Mouse (Mus musculus) kidney, embryonic 14.5 days (tissue): ENCODE measurements around the gene Lztr1. TPM values are rescaled to one million over a fixed set of nuclear protein-coding genes. Genes with fewer than 3 reads are reported as not detected.
"Not testable (repeated sequence)": the region's sequence is repeated elsewhere in the genome, so short reads cannot be mapped to it uniquely, and the experiment has no call there.

Experiments used
- ATAC-seq: fragments of 200-750 bp; cut with Nextera tagmentation; 2 replicates; pipeline ENCODE4 v1.8.0; 2017; ENCODE audit warnings: moderate number of reproducible peaks, mild to moderate bottlenecking, moderate TSS enrichment, moderate library complexity; ENCODE audit not compliant: low FRiP score, low TSS enrichment
- H3K27ac ChIP-seq: fragments of 300-500 bp; sonication (generic); 2 replicates; pipeline ENCODE4 v1.5.1; 2014; ENCODE audit warnings: low read depth, mild to moderate bottlenecking, low read length, moderate library complexity, mixed read lengths
- H3K27me3 ChIP-seq: fragments of 300-500 bp; sonication (generic); 2 replicates; pipeline ENCODE4 v1.6.1; 2014; ENCODE audit warnings: mild to moderate bottlenecking, low read length; ENCODE audit not compliant: control insufficient read depth, insufficient read depth
- H3K36me3 ChIP-seq: fragments of 300-500 bp; sonication (generic); 2 replicates; pipeline ENCODE4 v1.6.1; 2014; ENCODE audit warnings: low read length, mixed read lengths; ENCODE audit not compliant: control insufficient read depth, insufficient read depth
- H3K4me1 ChIP-seq: fragments of 300-500 bp; sonication (generic); 2 replicates; pipeline ENCODE4 v1.6.1; 2014; ENCODE audit warnings: low read length, mixed read lengths; ENCODE audit not compliant: control insufficient read depth, insufficient read depth
- H3K4me2 ChIP-seq: fragments of 300-500 bp; sonication (generic); replicated peaks from 2 replicates; pipeline ENCODE4 v1.6.1; 2014; ENCODE audit warnings: low read depth, mild to moderate bottlenecking, low read length
- H3K4me3 ChIP-seq: fragments of 300-500 bp; sonication (generic); 2 replicates; pipeline ENCODE4 v1.5.1; 2014; ENCODE audit warnings: mild to moderate bottlenecking, low read length
- H3K9ac ChIP-seq: fragments of 300-500 bp; sonication (generic); 2 replicates; pipeline ENCODE4 v1.6.1; 2014; ENCODE audit warnings: low read depth, mild to moderate bottlenecking, low read length, moderate library complexity
- H3K9me3 ChIP-seq: fragments of 300-500 bp; sonication (generic); 2 replicates; pipeline ENCODE4 v1.6.1; 2016; ENCODE audit warnings: low read length; ENCODE audit not compliant: control insufficient read depth
- WGBS: fragments of 180-500 bp; shearing (Covaris S2); extraction: QIAGEN DNeasy Blood & Tissue Kit; methylation state at CpG from one replicate; pipeline ENCODE4 v1.1.7; 2014; 5-methylcytosine and 5-hydroxymethylcytosine counted together
- polyA plus RNA-seq: library from polyadenylated mRNA; unstranded; fragments of >200 nt; fragmentation: Nextera tagmentation; extraction: Ambion mirVana; gene quantifications from 2 replicates; pipeline ENCODE4 v1.2.1, GENCODE M21; 2014

The Lztr1 gene
- polyA plus RNA-seq, 1 experiment from 2014 or later, result 81.4 TPM

DNA sequence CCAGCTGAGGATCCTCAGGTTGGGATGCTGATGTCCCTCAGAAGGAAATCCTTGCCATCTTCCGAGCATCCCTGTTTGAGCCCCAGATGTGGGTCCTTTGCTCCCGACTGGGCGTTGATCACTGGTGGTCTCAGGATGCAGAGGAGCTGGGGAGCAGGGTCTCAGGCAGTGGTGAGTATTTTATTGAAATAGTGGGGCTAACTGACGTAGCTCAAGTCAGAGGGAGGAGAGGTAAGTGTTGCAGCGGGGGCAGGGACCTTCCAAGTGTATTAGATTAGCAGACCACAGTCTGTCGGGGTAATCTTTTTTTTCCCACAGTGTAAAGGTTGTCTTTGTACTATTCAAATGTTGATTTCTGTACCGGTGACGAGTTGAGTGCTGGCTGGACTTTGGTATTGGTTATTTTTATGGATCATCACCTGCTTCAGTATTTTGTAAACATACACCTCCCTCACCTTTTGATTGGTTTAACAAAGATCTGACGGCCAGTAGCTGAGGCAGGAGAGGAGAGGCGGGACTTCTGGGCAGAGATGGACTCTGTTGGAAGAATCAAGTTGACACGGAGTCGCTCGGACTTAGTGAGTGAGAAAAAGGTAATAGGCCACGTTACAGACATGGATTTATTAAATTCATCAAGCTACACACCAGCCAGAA is 24.3 kb downstream of the Lztr1 start:
- Histone ChIP-seq H3K9ac (no peak overlapping the region), H3K27ac (no peak overlapping the region), H3K4me2 (no peak overlapping the region), H3K4me3 (no peak overlapping the region), H3K4me1 (peaks cover 12% of the 10 kb centered on the region), H3K27me3 (no peaks in the 10 kb centered on the region), H3K9me3 (no peaks in the 10 kb centered on the region), H3K36me3 (peaks cover 13% of the 10 kb centered on the region)
- 75% methylated on average over 14 of the region's 14 CpGs for WGBS
- ATAC-seq, result no peak

DNA sequence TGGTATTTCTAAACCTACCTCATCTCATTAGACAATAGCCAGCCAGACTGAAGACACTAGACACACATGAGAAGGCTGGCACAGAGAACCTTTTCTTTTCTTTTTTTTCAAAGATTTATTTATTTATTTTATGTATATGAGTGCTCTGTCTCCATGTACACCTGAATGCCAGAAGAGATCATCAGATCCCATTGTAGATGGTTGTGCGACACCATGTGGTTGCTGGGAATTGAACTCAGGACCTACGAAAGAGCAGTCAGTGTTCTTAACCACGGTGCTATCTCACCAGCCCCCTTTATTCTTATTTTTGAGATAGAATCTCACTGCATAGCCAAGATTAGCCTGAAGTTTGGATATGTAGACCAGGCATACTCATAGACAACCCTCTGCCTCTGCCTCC is 28.1 kb downstream of the Lztr1 start:
- Histone ChIP-seq H3K4me3 (no peak overlapping the region), H3K27me3 (no peaks in the 10 kb centered on the region), H3K9ac (no peak overlapping the region), H3K27ac (no peak overlapping the region), H3K36me3 (no peaks in the 10 kb centered on the region), H3K4me1 (peaks cover 3% of the 10 kb centered on the region), H3K9me3 (no peaks in the 10 kb centered on the region), H3K4me2 (no peak overlapping the region)
- ATAC-seq, result no peak
- WGBS, result 90% methylated on average over 3 of the region's 3 CpGs

GRCm38 (mm10) chr16:17542632-17543031 is 34.1 kb downstream of the Lztr1 start:
- WGBS, result 79% methylated on average over 2 of the region's 2 CpGs
- Histone ChIP-seq H3K4me3 (no peak overlapping the region), H3K36me3 (no peaks in the 10 kb centered on the region), H3K9ac (no peak overlapping the region), H3K27me3 (peaks cover 7% of the 10 kb centered on the region; the same call in 1 of the 2 replicates), H3K27ac (no peak overlapping the region), H3K4me1 (no peaks in the 10 kb centered on the region), H3K4me2 (no peak overlapping the region), H3K9me3 (no peaks in the 10 kb centered on the region)
- no peak for ATAC-seq

GRCm38 (mm10) chr16:17552837-17553236 is 44.3 kb downstream of the Lztr1 start:
- no peaks in the 10 kb centered on the region for H3K9me3 ChIP-seq
- no peak overlapping the region for H3K4me3 ChIP-seq
- H3K9ac ChIP-seq, result no peak overlapping the region
- no peaks in the 10 kb centered on the region for H3K27me3 ChIP-seq
- ATAC-seq, result no peak
- H3K4me1 ChIP-seq, result no peaks in the 10 kb centered on the region; the same call in 1 of the 2 replicates
- H3K4me2 ChIP-seq, result no peak overlapping the region
- WGBS, result 79% methylated on average over 7 of the region's 7 CpGs
- H3K27ac ChIP-seq, result no peak overlapping the region
- no peaks in the 10 kb centered on the region for H3K36me3 ChIP-seq

- WGBS, result 9% methylated on average over 18 of the region's 18 CpGs
- H3K4me1 ChIP-seq, result peaks cover 9% of the 10 kb centered on the region
- peak overlapping the region; percentile 4; the same call in 1 of the 2 replicates for H3K4me3 ChIP-seq
- ATAC-seq, result peak; percentile 91
- no peak overlapping the region for H3K27ac ChIP-seq
- no peaks in the 10 kb centered on the region for H3K9me3 ChIP-seq
- H3K36me3 ChIP-seq, result no peaks in the 10 kb centered on the region
- no peaks in the 10 kb centered on the region for H3K27me3 ChIP-seq
- H3K4me2 ChIP-seq, result peak overlapping the region; percentile 27; the same call in 1 of the 2 replicates
- no peak overlapping the region for H3K9ac ChIP-seq
Measured at GRCm38 (mm10) chr16:17553910-17554685, 45.6 kb downstream of the Lztr1 start.

DNA sequence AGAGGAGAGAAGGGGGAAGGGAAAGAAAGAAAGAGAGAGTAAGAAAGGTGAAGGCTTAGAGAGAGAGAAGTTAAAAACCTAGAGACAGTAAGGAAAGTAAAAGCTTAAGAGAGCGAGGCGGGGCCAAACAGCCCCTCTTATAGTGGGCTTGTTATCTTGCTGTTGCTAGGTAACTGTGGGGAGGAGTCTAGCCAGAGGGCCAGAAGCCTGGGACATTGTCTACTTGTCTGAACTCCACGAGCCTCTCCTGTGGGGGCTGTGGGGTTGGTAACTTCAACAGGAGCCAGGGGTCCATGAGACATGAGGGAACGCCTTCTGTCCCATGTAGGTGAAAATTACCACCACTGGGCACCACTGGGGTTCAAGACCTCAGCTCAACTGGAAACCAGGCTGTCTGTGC is 46.2 kb downstream of the Lztr1 start:
- not testable (repeated sequence) for ATAC-seq, H3K27ac ChIP-seq, H3K4me3 ChIP-seq, H3K36me3 ChIP-seq, H3K9me3 ChIP-seq, H3K27me3 ChIP-seq, H3K4me2 ChIP-seq, H3K9ac ChIP-seq
- peaks cover 13% of the 10 kb centered on the region for H3K4me1 ChIP-seq
- 27% methylated on average over 4 of the region's 4 CpGs for WGBS

GRCm38 (mm10) chr16:17556180-17556579 is 47.7 kb downstream of the Lztr1 start:
- Histone ChIP-seq H3K27me3 (no peaks in the 10 kb centered on the region), H3K9ac (no peak overlapping the region), H3K4me2 (no peak overlapping the region), H3K27ac (no peak overlapping the region), H3K4me3 (no peak overlapping the region), H3K9me3 (no peaks in the 10 kb centered on the region), H3K36me3 (no peaks in the 10 kb centered on the region), H3K4me1 (peaks cover 19% of the 10 kb centered on the region)
- WGBS, result 84% methylated on average over 4 of the region's 4 CpGs
- ATAC-seq, result no peak

DNA sequence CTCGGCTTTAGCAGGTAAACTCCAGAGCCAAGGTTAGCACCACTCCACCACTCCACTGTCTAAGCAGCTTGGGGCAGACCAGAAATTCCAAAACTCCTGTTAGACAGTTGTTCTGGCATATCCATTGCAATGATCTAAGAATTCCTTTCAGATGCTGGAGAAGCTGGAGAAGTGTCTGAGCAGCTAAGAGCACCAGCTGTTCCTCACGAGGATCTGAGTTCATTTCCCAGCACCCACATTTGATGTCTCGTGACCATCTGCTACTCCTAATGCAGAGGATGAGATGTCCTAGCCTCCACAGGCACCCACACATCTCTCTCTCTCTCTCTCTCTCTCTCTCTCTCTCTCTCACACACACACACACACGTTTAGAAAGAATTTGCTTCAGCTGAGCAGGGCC is 48.4 kb downstream of the Lztr1 start:
- Histone ChIP-seq H3K27ac (no peak overlapping the region), H3K4me3 (no peak overlapping the region), H3K4me2 (no peak overlapping the region), H3K9me3 (no peaks in the 10 kb centered on the region), H3K9ac (no peak overlapping the region), H3K27me3 (no peaks in the 10 kb centered on the region), H3K36me3 (no peaks in the 10 kb centered on the region), H3K4me1 (peaks cover 19% of the 10 kb centered on the region)
- ATAC-seq, result no peak
- 58% methylated on average over 4 of the region's 4 CpGs for WGBS

DNA sequence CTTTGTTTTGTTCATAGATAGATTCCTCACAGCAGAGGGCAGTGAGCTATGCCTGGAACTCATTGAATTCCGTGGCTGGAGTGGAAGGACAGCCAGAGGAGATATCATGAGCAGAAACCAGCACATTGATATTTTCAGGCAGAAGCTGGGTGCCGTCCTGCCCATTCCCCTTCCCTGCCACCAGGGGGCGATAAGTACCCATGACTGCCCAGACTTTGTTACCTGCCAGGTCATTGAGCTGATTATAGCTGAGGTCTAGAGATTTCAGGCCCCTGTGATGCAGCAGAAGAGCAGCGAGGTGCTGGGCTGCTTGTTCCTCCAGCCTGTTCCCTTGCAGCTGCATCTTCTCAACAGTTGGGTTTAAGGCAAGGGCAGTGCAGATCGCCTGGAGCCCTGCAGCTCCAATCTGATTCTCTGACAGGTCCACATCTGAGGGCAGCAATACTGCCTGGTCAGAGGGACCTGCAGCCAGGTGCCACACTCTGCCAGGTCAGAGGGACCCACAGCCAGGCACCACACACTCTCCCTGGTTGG is 49.5 kb downstream of the Lztr1 start:
- Histone ChIP-seq H3K4me2 (no peak overlapping the region), H3K36me3 (no peaks in the 10 kb centered on the region), H3K27me3 (no peaks in the 10 kb centered on the region; the same call in 1 of the 2 replicates), H3K4me3 (no peak overlapping the region), H3K9ac (no peak overlapping the region), H3K4me1 (peaks cover 19% of the 10 kb centered on the region), H3K9me3 (no peaks in the 10 kb centered on the region), H3K27ac (no peak overlapping the region; the same call in 1 of the 2 replicates)
- ATAC-seq, result peak; percentile 5; the same call in 1 of the 2 replicates
- WGBS, result 0% methylated on average over 5 of the region's 5 CpGs
